Mouse (Mus musculus): ENCODE measurements at regions not wholly inside any gene's neighbourhood (a gene's known extent, or its start where the extent isn't known, plus 50 kb on each side); places are given as distances from the start of the nearest gene placed in this dataset.

GRCm38 (mm10) chr2:78804931-78805330, 63.0 kb upstream of the Ube2e3 start:
- Histone ChIP-seq H3K27ac (replicated peaks) (no peak overlapping the region), H3K9me3 (no peaks in the 10 kb centered on the region), H3K4me1 (no peaks in the 10 kb centered on the region), H3K9ac (replicated peaks) (no peak overlapping the region), H3K4me2 (replicated peaks) (no peak overlapping the region), H3K27me3 (no peaks in the 10 kb centered on the region), H3K36me3 (no peaks in the 10 kb centered on the region), H3K4me3 (no peak overlapping the region)
- 92% methylated on average over 3 of the region's 3 CpGs for WGBS
- no peak for ATAC-seq (ENCODE audit: low FRiP score, low read depth)

- no peak for ATAC-seq (ENCODE audit: low FRiP score, low read depth)
- no peak overlapping the region for H3K4me3 ChIP-seq
- H3K36me3 ChIP-seq, result no peaks in the 10 kb centered on the region
- no peaks in the 10 kb centered on the region for H3K27me3 ChIP-seq
- no peak overlapping the region for H3K9ac ChIP-seq (replicated peaks)
- 89% methylated on average over 4 of the region's 4 CpGs for WGBS
- no peak overlapping the region for H3K4me2 ChIP-seq (replicated peaks)
- H3K4me1 ChIP-seq, result no peaks in the 10 kb centered on the region
- no peak overlapping the region for H3K27ac ChIP-seq (replicated peaks)
- no peaks in the 10 kb centered on the region for H3K9me3 ChIP-seq
Measured at GRCm38 (mm10) chr2:78803543-78803942, 64.4 kb upstream of the Ube2e3 start.

GRCm38 (mm10) chr2:78795446-78795845, 72.5 kb upstream of the Ube2e3 start:
- Histone ChIP-seq H3K36me3 (no peaks in the 10 kb centered on the region), H3K27me3 (no peaks in the 10 kb centered on the region), H3K4me3 (no peak overlapping the region), H3K4me2 (replicated peaks) (no peak overlapping the region), H3K9me3 (no peaks in the 10 kb centered on the region), H3K9ac (replicated peaks) (no peak overlapping the region), H3K27ac (replicated peaks) (no peak overlapping the region), H3K4me1 (no peaks in the 10 kb centered on the region)
- 83% methylated on average over 5 of the region's 5 CpGs for WGBS
- ATAC-seq (ENCODE audit: low FRiP score, low read depth), result no peak

- Histone ChIP-seq H3K27me3 (no peaks in the 10 kb centered on the region), H3K27ac (replicated peaks) (no peak overlapping the region), H3K36me3 (no peaks in the 10 kb centered on the region), H3K4me3 (no peak overlapping the region), H3K4me2 (replicated peaks) (no peak overlapping the region), H3K9me3 (no peaks in the 10 kb centered on the region), H3K4me1 (no peaks in the 10 kb centered on the region), H3K9ac (replicated peaks) (no peak overlapping the region)
- WGBS, result 86% methylated on average over 5 of the region's 5 CpGs
- ATAC-seq (ENCODE audit: low FRiP score, low read depth), result no peak
Measured at GRCm38 (mm10) chr2:78794734-78795133, 73.2 kb upstream of the Ube2e3 start.

GRCm38 (mm10) chr2:78789124-78789523, 78.8 kb upstream of the Ube2e3 start:
- no peak overlapping the region for H3K4me3 ChIP-seq
- no peaks in the 10 kb centered on the region for H3K4me1 ChIP-seq
- ATAC-seq (ENCODE audit: low FRiP score, low read depth), result no peak
- no peak overlapping the region for H3K27ac ChIP-seq (replicated peaks)
- no peak overlapping the region for H3K4me2 ChIP-seq (replicated peaks)
- 92% methylated on average over 5 of the region's 5 CpGs for WGBS
- no peaks in the 10 kb centered on the region for H3K36me3 ChIP-seq
- no peaks in the 10 kb centered on the region for H3K9me3 ChIP-seq
- no peak overlapping the region for H3K9ac ChIP-seq (replicated peaks)
- H3K27me3 ChIP-seq, result no peaks in the 10 kb centered on the region

GRCm38 (mm10) chr2:78788222-78788621, 79.7 kb upstream of the Ube2e3 start:
- H3K36me3 ChIP-seq, result no peaks in the 10 kb centered on the region
- no peak overlapping the region for H3K9ac ChIP-seq (replicated peaks)
- H3K4me1 ChIP-seq, result no peaks in the 10 kb centered on the region
- H3K9me3 ChIP-seq, result no peaks in the 10 kb centered on the region
- H3K4me3 ChIP-seq, result no peak overlapping the region
- no peak overlapping the region for H3K27ac ChIP-seq (replicated peaks)
- no peak for ATAC-seq (ENCODE audit: low FRiP score, low read depth)
- H3K4me2 ChIP-seq (replicated peaks), result no peak overlapping the region
- H3K27me3 ChIP-seq, result no peaks in the 10 kb centered on the region

GRCm38 (mm10) chr2:78779949-78780348, 88.0 kb upstream of the Ube2e3 start:
- Histone ChIP-seq H3K4me2 (replicated peaks) (no peak overlapping the region), H3K9me3 (no peaks in the 10 kb centered on the region), H3K4me1 (no peaks in the 10 kb centered on the region), H3K27ac (replicated peaks) (no peak overlapping the region), H3K27me3 (no peaks in the 10 kb centered on the region), H3K9ac (replicated peaks) (no peak overlapping the region), H3K36me3 (no peaks in the 10 kb centered on the region), H3K4me3 (no peak overlapping the region)
- ATAC-seq (ENCODE audit: low FRiP score, low read depth), result no peak
- WGBS, result 92% methylated on average over 3 of the region's 3 CpGs

- Histone ChIP-seq H3K9me3 (no peaks in the 10 kb centered on the region), H3K4me3 (no peak overlapping the region), H3K27me3 (no peaks in the 10 kb centered on the region), H3K36me3 (no peaks in the 10 kb centered on the region), H3K4me2 (replicated peaks) (no peak overlapping the region), H3K27ac (replicated peaks) (no peak overlapping the region), H3K4me1 (no peaks in the 10 kb centered on the region), H3K9ac (replicated peaks) (no peak overlapping the region)
- no peak for ATAC-seq (ENCODE audit: low FRiP score, low read depth)
Measured at GRCm38 (mm10) chr2:78777589-78777988, 90.3 kb upstream of the Ube2e3 start.

GRCm38 (mm10) chr2:78754362-78754761, 113.6 kb upstream of the Ube2e3 start:
- H3K27ac ChIP-seq (replicated peaks), result no peak overlapping the region
- no peaks in the 10 kb centered on the region for H3K27me3 ChIP-seq
- no peak for ATAC-seq (ENCODE audit: low FRiP score, low read depth)
- H3K36me3 ChIP-seq, result no peaks in the 10 kb centered on the region
- no peak overlapping the region for H3K4me3 ChIP-seq
- 70% methylated on average over 6 of the region's 6 CpGs for WGBS
- H3K4me2 ChIP-seq (replicated peaks), result no peak overlapping the region
- no peak overlapping the region for H3K9ac ChIP-seq (replicated peaks)
- no peaks in the 10 kb centered on the region for H3K9me3 ChIP-seq
- 0 out of 2 replicates have a peak, but pooled peaks cover 2% of the 10 kb centered on the region for H3K4me1 ChIP-seq

GRCm38 (mm10) chr2:78753918-78754317, 114.0 kb upstream of the Ube2e3 start:
- Histone ChIP-seq H3K9ac (replicated peaks) (no peak overlapping the region), H3K4me2 (replicated peaks) (no peak overlapping the region), H3K4me3 (no peak overlapping the region), H3K9me3 (no peaks in the 10 kb centered on the region), H3K36me3 (no peaks in the 10 kb centered on the region), H3K27me3 (no peaks in the 10 kb centered on the region), H3K4me1 (0 out of 2 replicates have a peak, but pooled peaks cover 2% of the 10 kb centered on the region), H3K27ac (replicated peaks) (no peak overlapping the region)
- WGBS, result 57% methylated on average over 4 of the region's 4 CpGs
- no peak for ATAC-seq (ENCODE audit: low FRiP score, low read depth)

GRCm38 (mm10) chr2:78730161-78730560, 137.8 kb upstream of the Ube2e3 start:
- H3K4me2 ChIP-seq (replicated peaks), result no peak overlapping the region
- no peak overlapping the region for H3K9ac ChIP-seq (replicated peaks)
- H3K9me3 ChIP-seq, result no peaks in the 10 kb centered on the region
- ATAC-seq (ENCODE audit: low FRiP score, low read depth), result no peak
- 85% methylated on average over 6 of the region's 6 CpGs for WGBS
- no peaks in the 10 kb centered on the region for H3K27me3 ChIP-seq
- no peak overlapping the region for H3K27ac ChIP-seq (replicated peaks)
- no peak overlapping the region for H3K4me3 ChIP-seq
- no peaks in the 10 kb centered on the region for H3K4me1 ChIP-seq
- no peaks in the 10 kb centered on the region for H3K36me3 ChIP-seq

GRCm38 (mm10) chr2:78726060-78726459, 141.9 kb upstream of the Ube2e3 start:
- ATAC-seq (ENCODE audit: low FRiP score, low read depth), result no peak
- H3K4me3 ChIP-seq, result no peak overlapping the region
- H3K27me3 ChIP-seq, result no peaks in the 10 kb centered on the region
- no peaks in the 10 kb centered on the region for H3K36me3 ChIP-seq
- no peak overlapping the region for H3K27ac ChIP-seq (replicated peaks)
- no peak overlapping the region for H3K9ac ChIP-seq (replicated peaks)
- no peaks in the 10 kb centered on the region for H3K4me1 ChIP-seq
- H3K9me3 ChIP-seq, result no peaks in the 10 kb centered on the region
- 94% methylated on average over 7 of the region's 7 CpGs for WGBS
- no peak overlapping the region for H3K4me2 ChIP-seq (replicated peaks)

- H3K27ac ChIP-seq (replicated peaks), result no peak overlapping the region
- H3K27me3 ChIP-seq, result no peaks in the 10 kb centered on the region
- no peak overlapping the region for H3K4me2 ChIP-seq (replicated peaks)
- H3K9me3 ChIP-seq, result no peaks in the 10 kb centered on the region
- no peak overlapping the region for H3K9ac ChIP-seq (replicated peaks)
- 76% methylated on average over 2 of the region's 2 CpGs for WGBS
- ATAC-seq (ENCODE audit: low FRiP score, low read depth), result no peak
- H3K36me3 ChIP-seq, result no peaks in the 10 kb centered on the region
- no peak overlapping the region for H3K4me3 ChIP-seq
- H3K4me1 ChIP-seq, result no peaks in the 10 kb centered on the region
Measured at GRCm38 (mm10) chr2:78724416-78724815, 143.5 kb upstream of the Ube2e3 start.

Data from midbrain, embryonic 12.5 days (tissue).